Mouse (Mus musculus): ENCODE results near the gene Atg16l1.

- TF ChIP-seq POLR2A (IDR thresholded peaks at IDR 0.05; ENCODE audit: low read depth, low read length) (no peak), CTCF (IDR thresholded peaks at IDR 0.05; ENCODE audit: extremely low read depth, insufficient read depth, insufficient read length, insufficient replicate concordance) (no peak)
Observed at GRCm38 (mm10) chr1:87789665-87790064, 34.0 kb downstream of the Atg16l1 start.
